Comparison of ENCODE assay signal across 13 mouse cellular contexts in the genomic region with DNA sequence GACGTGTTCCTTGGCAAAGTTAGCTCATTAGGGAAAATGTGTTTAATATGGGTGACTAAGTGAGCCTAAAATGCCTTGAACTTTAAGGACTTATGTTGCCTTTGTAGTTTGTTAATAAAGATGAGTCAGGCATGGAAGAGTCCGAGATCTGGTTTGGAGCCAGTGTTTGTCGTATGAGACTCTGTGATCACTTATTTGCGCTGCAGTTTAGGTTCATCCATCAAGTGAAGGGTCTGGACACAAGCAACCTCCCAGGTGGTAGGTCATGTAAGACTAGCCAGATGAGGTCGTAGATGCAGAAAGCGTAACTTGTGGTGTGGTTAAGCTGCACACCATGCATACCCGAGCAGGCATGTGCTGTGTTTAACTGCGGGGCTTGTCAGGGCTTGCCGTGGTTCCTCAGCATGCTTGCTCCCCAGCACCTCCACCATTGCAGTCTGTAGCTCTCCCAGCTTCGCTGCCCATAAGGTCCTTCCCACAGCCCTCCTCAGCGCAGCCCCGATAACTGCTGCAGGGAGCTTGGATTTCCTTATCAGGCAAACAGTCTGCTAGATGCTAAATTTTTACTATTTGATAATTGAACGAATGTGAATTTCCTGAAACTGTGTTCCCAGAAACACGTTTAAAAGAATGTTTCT. TPM values are rescaled to one million over a fixed set of nuclear protein-coding genes. Genes with fewer than 3 reads are reported as not detected.
DNase-seq lines count a peak whose midpoint lies in the region; ATAC-seq lines count a peak whose summit lies in the region.
"Had no signal": no experiment of that assay in that cellular context is flagged by ENCODE, and none has a peak within 500 bp of the region (broad histone marks: within the 10 kb centered on the region; RNA-seq: fewer than 3 reads in every experiment).

No protein-coding gene starts in this region.

- no peaks in the 10 kb centered on the region for H3K9me3 ChIP-seq in megakaryocyte, embryonic 14.5 days
- H3K9me3 ChIP-seq in limb, embryonic 10.5 days (replicated peaks) = no peaks in the 10 kb centered on the region
- H3K9me3 ChIP-seq in stomach, embryonic 15.5 days = no peaks in the 10 kb centered on the region
- H3K9me3 ChIP-seq: neural tube, embryonic 13.5 days had no signal

- H3K27me3 ChIP-seq in megakaryocyte, embryonic 14.5 days (replicated peaks) = no peaks in the 10 kb centered on the region
- no peaks in the 10 kb centered on the region for H3K27me3 ChIP-seq in limb, embryonic 10.5 days (ENCODE audit: low read depth, poor library complexity, severe bottlenecking)
- H3K27me3 ChIP-seq in stomach, embryonic 15.5 days (replicated peaks) = no peaks in the 10 kb centered on the region
- H3K27me3 ChIP-seq: neural tube, embryonic 13.5 days had no signal

- peak overlapping the region; percentile 6 for H3K4me3 ChIP-seq in megakaryocyte, embryonic 14.5 days (replicated peaks)
- H3K4me3 ChIP-seq in limb, embryonic 10.5 days = no peak overlapping the region
- no peak overlapping the region for H3K4me3 ChIP-seq in stomach, embryonic 15.5 days (replicated peaks)
- H3K4me3 ChIP-seq: heart, adult 2 months; neural tube, embryonic 13.5 days had no signal

- 57% methylated on average over 14 of the region's 14 CpGs for WGBS in limb, embryonic 10.5 days
- 60% methylated on average over 14 of the region's 14 CpGs for WGBS in stomach, embryonic 15.5 days

- H3K4me2 ChIP-seq in stomach, embryonic 15.5 days = no peak overlapping the region
- H3K4me2 ChIP-seq: neural tube, embryonic 13.5 days had no signal

- peaks cover 61% of the 10 kb centered on the region for H3K36me3 ChIP-seq in megakaryocyte, embryonic 14.5 days (replicated peaks; ENCODE audit: low read length)
- peaks cover 8% of the 10 kb centered on the region; the same call in 1 of the 2 replicates for H3K36me3 ChIP-seq in limb, embryonic 10.5 days
- no peaks in the 10 kb centered on the region for H3K36me3 ChIP-seq in stomach, embryonic 15.5 days

- ATAC-seq in megakaryocyte, adult 5-6 weeks (ENCODE audit: poor library complexity, severe bottlenecking) = no peak
- ATAC-seq in stomach, embryonic 15.5 days (ENCODE audit: insufficient read depth, low FRiP score, low read depth) = peak; percentile 75; the same call in 1 of the 2 replicates
- ATAC-seq in frontal cortex, adult (ENCODE audit: low TSS enrichment) = no peak
- ATAC-seq: hindbrain, postnatal 0 days had no signal

- no peak overlapping the region for H3K9ac ChIP-seq in stomach, embryonic 15.5 days
- H3K9ac ChIP-seq: neural tube, embryonic 13.5 days had no signal

- peaks cover 29% of the 10 kb centered on the region for H3K4me1 ChIP-seq in megakaryocyte, embryonic 14.5 days
- H3K4me1 ChIP-seq in limb, embryonic 10.5 days = peaks cover 7% of the 10 kb centered on the region
- H3K4me1 ChIP-seq in stomach, embryonic 15.5 days = no peaks in the 10 kb centered on the region
- H3K4me1 ChIP-seq: neural tube, embryonic 13.5 days had no signal

- peak; percentile 31 for DNase-seq in adrenal gland, postnatal 10 days
- peak; percentile 43 for DNase-seq in limb, embryonic 10.5 days (ENCODE audit: low spot score)
- DNase-seq in ovary, postnatal 14 days (ENCODE audit: low spot score) = no peak
- no peak for DNase-seq in cerebellum, adult 11-12 months
- DNase-seq: heart, adult 2 months; thymus, postnatal 36 days had no signal

- 0 out of 2 replicates have a peak overlapping the region, but pooled peaks have one; percentile 37 for H3K27ac ChIP-seq in limb, embryonic 10.5 days
- no peak overlapping the region for H3K27ac ChIP-seq in stomach, embryonic 15.5 days
- H3K27ac ChIP-seq: heart, adult 2 months; hindbrain, postnatal 0 days; macrophage; neural tube, embryonic 13.5 days had no signal

RNA-seq across cellular contexts. Expression of gene Vps13c, which starts 37.0 kb away (rescaled TPM):
- polyA plus RNA-seq in megakaryocyte, embryonic 14.5 days (2012; ENCODE audit: insufficient read depth, low replicate concordance) = 0.23 and 2.4 TPM in 2 replicates
- 48.4 and 52.5 TPM in 2 replicates for total RNA-seq in megakaryocyte, adult 5-6 weeks (2015)
- total RNA-seq in megakaryocyte, adult 5-6 weeks (2017) = 69.1 and 73.0 TPM in 2 replicates
- total RNA-seq in adrenal gland, postnatal 10 days (2021) = 10 to 100 TPM; 32.2 to 49.3 TPM
- polyA plus RNA-seq in limb, embryonic 10.5 days (2016; fragmentation: Nextera tagmentation; extraction: Ambion mirVana) = 2.3 and 2.7 TPM in 2 replicates
- 6.1 and 6.7 TPM in 2 replicates for polyA plus RNA-seq in stomach, embryonic 15.5 days (2015; fragmentation: Nextera tagmentation; extraction: Ambion mirVana)

RNA-seq across cellular contexts. Expression of gene C2cd4a, which starts 45.1 kb away (rescaled TPM):
- not detected in 2 replicates for polyA plus RNA-seq in megakaryocyte, embryonic 14.5 days (2012; ENCODE audit: insufficient read depth, low replicate concordance)
- total RNA-seq in megakaryocyte, adult 5-6 weeks (2015) = not detected in 2 replicates
- total RNA-seq in megakaryocyte, adult 5-6 weeks (2017) = not detected in 2 replicates
- total RNA-seq in adrenal gland, postnatal 10 days (2021) = under 1 TPM in 1 of 2 experiments, not detected in 1; 0.21 TPM
- polyA plus RNA-seq in limb, embryonic 10.5 days (2016; fragmentation: Nextera tagmentation; extraction: Ambion mirVana) = 0.31 and 0.33 TPM in 2 replicates
- polyA plus RNA-seq in stomach, embryonic 15.5 days (2015; fragmentation: Nextera tagmentation; extraction: Ambion mirVana) = 1.9 and 2.7 TPM in 2 replicates
- total RNA-seq: heart, adult 2 months had no signal
- polyA plus RNA-seq: macrophage had no signal

Comparison
In these comparisons a context has a peak if more than half of its experiments do, and no peak if none do; other contexts are left out.
1. DNase-seq: peak in adrenal gland, postnatal 10 days (single experiment) and limb, embryonic 10.5 days (single experiment); none in ovary, postnatal 14 days (single experiment) and cerebellum, adult 11-12 months (single experiment).